Mouse (Mus musculus) layer of hippocampus, adult 2 months (tissue): Measurements from ENCODE around the gene Omd. TPM values are rescaled to one million over a fixed set of nuclear protein-coding genes. Genes with fewer than 3 reads are reported as not detected.
A peak's percentile ranks its signal among the peaks of the same experiment; 100 is the strongest.
"Not testable (repeated sequence)": the region's sequence is repeated elsewhere in the genome, so short reads cannot be mapped to it uniquely, and the experiment has no call there.

Experiments used
- DNase-seq, 2 experiments: peaks; one replicate each; pipeline ENCODE4 v3.0.0; 2022; ENCODE audit warnings: low spot score in 2 of 2
- H3K27ac ChIP-seq: fragments of 200-600 bp; 2 replicates; pipeline ENCODE4 v1.8.1; 2022
- H3K4me3 ChIP-seq: fragments of 200-600 bp; 2 replicates; pipeline ENCODE4 v1.8.1; 2022; ENCODE audit warnings: mild to moderate bottlenecking
- CTCF ChIP-seq: fragments of 200-600 bp; conservative IDR thresholded peaks from 2 replicates; pipeline ENCODE4 v1.8.1; 2022; ENCODE audit warnings: antibody characterized with exemption, mild to moderate bottlenecking, moderate library complexity
- total RNA-seq, 2 experiments: library from RNA; stranded (reverse); gene quantifications; 2 replicates each; pipeline ENCODE4 v1.2.3; 2021

Gene Omd
- total RNA-seq, 2 experiments from 2014 or later = 0.31 to 0.59 TPM

GRCm38 (mm10) chr13:49564347-49564746 is 17.9 kb upstream of the Omd start:
- Histone ChIP-seq H3K4me3 (no peak overlapping the region), H3K27ac (no peak overlapping the region)
- no peak for DNase-seq
- TF ChIP-seq CTCF = no peak

- no peak for DNase-seq
- no peak for TF ChIP-seq CTCF
- Histone ChIP-seq H3K27ac (no peak overlapping the region), H3K4me3 (no peak overlapping the region)
These were observed 11.9 kb upstream of the Omd start for GRCm38 (mm10) chr13:49570371-49570770.

GRCm38 (mm10) chr13:49571418-49571817 is 10.8 kb upstream of the Omd start:
- no peak for DNase-seq
- no peak overlapping the region for H3K4me3 ChIP-seq
- H3K27ac ChIP-seq = no peak overlapping the region
- no peak for TF ChIP-seq CTCF

GRCm38 (mm10) chr13:49583859-49584258 is 1.6 kb downstream of the Omd start:
- no peak for TF ChIP-seq CTCF
- DNase-seq = no peak
- no peak overlapping the region for H3K27ac ChIP-seq
- no peak overlapping the region for H3K4me3 ChIP-seq

GRCm38 (mm10) chr13:49584307-49585005 is 2.2 kb downstream of the Omd start:
- H3K27ac ChIP-seq = no peak overlapping the region
- H3K4me3 ChIP-seq = no peak overlapping the region
- TF ChIP-seq CTCF = no peak
- no peak for DNase-seq

- TF ChIP-seq CTCF = no peak
- Histone ChIP-seq H3K27ac (no peak overlapping the region), H3K4me3 (no peak overlapping the region)
- no peak for DNase-seq
These were observed 3.8 kb downstream of the Omd start for GRCm38 (mm10) chr13:49586062-49586461.

GRCm38 (mm10) chr13:49602541-49602940 is 20.3 kb downstream of the Omd start:
- not testable (repeated sequence) for H3K4me3 ChIP-seq, H3K27ac ChIP-seq, DNase-seq

GRCm38 (mm10) chr13:49603603-49604002 is 21.3 kb downstream of the Omd start:
- Histone ChIP-seq H3K27ac (no peak overlapping the region), H3K4me3 (no peak overlapping the region)
- no peak for DNase-seq
- no peak for TF ChIP-seq CTCF

GRCm38 (mm10) chr13:49607714-49608113 is 25.5 kb downstream of the Omd start, which contains the start of gene Ogn:
TSS of gene Ogn (plus strand) at chr13:49608046.
- H3K27ac ChIP-seq = no peak within 1 kb of the TSS; the same call in 1 of the 2 replicates
- DNase-seq = peak in 1 of 2 experiments; percentile 16

GRCm38 (mm10) chr13:49608589-49609322 is 26.5 kb downstream of the Omd start:
- no peak for TF ChIP-seq CTCF
- Histone ChIP-seq H3K27ac (no peak overlapping the region), H3K4me3 (no peak overlapping the region)
- no peak for DNase-seq

More at GRCm38 (mm10) chr13:49607714-49608113, 25.5 kb downstream of the Omd start, which contains the start of gene Ogn:
- no peak for TF ChIP-seq CTCF
- no peak within 1 kb of the TSS for H3K4me3 ChIP-seq

- no peak for TF ChIP-seq CTCF
- no peak for DNase-seq
- Histone ChIP-seq H3K27ac (no peak overlapping the region), H3K4me3 (no peak overlapping the region)
These were observed 34.8 kb downstream of the Omd start for GRCm38 (mm10) chr13:49617021-49617420.

- no peak for DNase-seq
- TF ChIP-seq CTCF = no peak
These were observed 36.1 kb downstream of the Omd start for GRCm38 (mm10) chr13:49618365-49618764.

GRCm38 (mm10) chr13:49623216-49623615 is 41.0 kb downstream of the Omd start:
- no peak for DNase-seq
- Histone ChIP-seq H3K4me3 (no peak overlapping the region), H3K27ac (no peak overlapping the region)
- TF ChIP-seq CTCF = no peak

More at GRCm38 (mm10) chr13:49618365-49618764, 36.1 kb downstream of the Omd start:
- no peak overlapping the region for H3K4me3 ChIP-seq
- no peak overlapping the region for H3K27ac ChIP-seq
